22 mouse cellular contexts compared by ENCODE assay signal in genomic region chr9:122875145-122875544, GRCm38 (mm10). TPM values are rescaled to one million over a fixed set of nuclear protein-coding genes. Genes with fewer than 3 reads are reported as not detected.
"Had no signal": no experiment of that assay in that cellular context is flagged by ENCODE, and none has a peak within 500 bp of the region (broad histone marks: within the 10 kb centered on the region; RNA-seq: fewer than 3 reads in every experiment).

No protein-coding gene starts in this region.

- H3K9me3 ChIP-seq: limb, embryonic 10.5 days; liver, embryonic 13.5 days; lung, embryonic 15.5 days; neural tube, embryonic 12.5 days had no signal

- H3K27ac ChIP-seq: limb, embryonic 10.5 days; liver, embryonic 13.5 days; lung, embryonic 15.5 days; macrophage; midbrain, embryonic 12.5 days; neural tube, embryonic 12.5 days had no signal

- H3K9ac ChIP-seq: liver, embryonic 13.5 days; liver, postnatal 0 days; lung, embryonic 15.5 days; midbrain, embryonic 12.5 days; neural tube, embryonic 12.5 days had no signal

- H3K4me2 ChIP-seq: liver, embryonic 13.5 days; lung, embryonic 15.5 days; midbrain, embryonic 12.5 days; neural tube, embryonic 12.5 days had no signal

- H3K4me1 ChIP-seq: limb, embryonic 10.5 days; liver, embryonic 13.5 days; lung, embryonic 15.5 days; megakaryocyte, embryonic 14.5 days; midbrain, embryonic 12.5 days; neural tube, embryonic 12.5 days had no signal

- H3K36me3 ChIP-seq: limb, embryonic 10.5 days; liver, embryonic 13.5 days; lung, embryonic 15.5 days; midbrain, embryonic 12.5 days; neural tube, embryonic 12.5 days had no signal

- ATAC-seq: liver, postnatal 0 days had no signal

- H3K4me3 ChIP-seq: limb, embryonic 10.5 days; liver, embryonic 13.5 days; lung, embryonic 15.5 days; megakaryocyte, embryonic 14.5 days; midbrain, embryonic 12.5 days; neural tube, embryonic 12.5 days had no signal

- DNase-seq: kidney, adult 11 months; kidney, postnatal 14 days; liver, embryonic 13.5 days; liver, postnatal 0 days; lung, postnatal 14 days; retina, postnatal 1 day; right cerebral cortex, postnatal 14 days; thymus, adult 18-20 months; thymus, postnatal 14 days had no signal

- H3K27me3 ChIP-seq: liver, embryonic 13.5 days; lung, embryonic 15.5 days; neural tube, embryonic 12.5 days had no signal

RNA-seq across cellular contexts. Expression of gene Gm35549, which starts 31.3 kb away (rescaled TPM):
- total RNA-seq: layer of hippocampus, adult 8-10 months; layer of hippocampus, postnatal 14 days; left cerebral cortex, adult 18-20 months; left cerebral cortex, postnatal 10 days had no signal
- polyA plus RNA-seq: large intestine, adult 2 months; liver, embryonic 13.5 days; liver, postnatal 0 days; macrophage; spleen, adult 2 months had no signal

RNA-seq across cellular contexts. Expression of gene Zfp105, which starts 47.7 kb away (rescaled TPM):
- total RNA-seq: neutrophil, adult 5-6 weeks had no signal
